Comparison of ENCODE assay signal across 28 mouse cellular contexts in the genomic region with DNA sequence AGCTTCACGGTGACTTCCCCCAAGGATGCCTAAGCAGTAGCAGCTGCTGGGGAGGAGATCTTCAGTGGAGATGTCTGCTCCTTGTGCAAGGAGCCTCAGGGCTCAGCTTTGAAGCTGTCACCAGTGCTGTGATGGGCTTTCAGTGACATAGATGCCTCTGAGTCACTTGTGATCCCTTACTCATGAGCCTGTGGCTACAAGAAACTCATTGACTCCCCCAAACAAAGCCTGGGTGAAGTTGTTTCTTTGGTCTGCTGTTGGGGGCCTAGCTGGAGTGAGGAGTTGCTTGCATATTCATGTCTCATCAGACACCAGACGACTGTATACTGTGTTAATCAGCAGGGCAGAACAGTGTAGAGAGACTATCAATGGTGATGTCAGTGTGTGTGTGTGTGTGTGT.
A peak's percentile ranks its signal among the peaks of the same experiment; 100 is the strongest.
DNase-seq lines count a peak whose midpoint lies in the region; ATAC-seq and TF ChIP-seq lines count a peak whose summit lies in the region.
"Had no signal": no experiment of that assay in that cellular context is flagged by ENCODE, and none has a peak within 500 bp of the region (broad histone marks: within the 10 kb centered on the region; RNA-seq: fewer than 3 reads in every experiment).

No protein-coding gene starts in this region.

- no peak overlapping the region for H3K4me3 ChIP-seq in hindbrain, embryonic 11.5 days (ENCODE audit: low read depth, low read length)
- no peak overlapping the region for H3K4me3 ChIP-seq in hindbrain, embryonic 12.5 days
- H3K4me3 ChIP-seq in forebrain, embryonic 13.5 days = no peak overlapping the region
- H3K4me3 ChIP-seq: heart, embryonic 15.5 days; kidney, embryonic 15.5 days; layer of hippocampus, adult 2 months; liver, embryonic 12.5 days; megakaryocyte, embryonic 14.5 days; neural tube, embryonic 15.5 days had no signal

- no peaks in the 10 kb centered on the region for H3K9me3 ChIP-seq in hindbrain, embryonic 11.5 days (ENCODE audit: control insufficient read depth, low read length)
- H3K9me3 ChIP-seq in hindbrain, embryonic 12.5 days (replicated peaks) = no peaks in the 10 kb centered on the region
- H3K9me3 ChIP-seq in forebrain, embryonic 13.5 days (replicated peaks) = no peaks in the 10 kb centered on the region
- H3K9me3 ChIP-seq: heart, embryonic 15.5 days; kidney, embryonic 15.5 days; liver, embryonic 12.5 days; neural tube, embryonic 15.5 days had no signal

- ATAC-seq in hindbrain, embryonic 11.5 days (ENCODE audit: low FRiP score) = no peak
- no peak for ATAC-seq in hindbrain, embryonic 12.5 days (ENCODE audit: low FRiP score)
- ATAC-seq in forebrain, embryonic 13.5 days = no peak
- ATAC-seq in CD4-positive, CD25-positive, alpha-beta regulatory T cell, adult 4 months = no peak
- ATAC-seq: liver, embryonic 12.5 days; liver, postnatal 0 days; lung, postnatal 0 days had no signal

- DNase-seq in embryo, embryonic 10 days (ENCODE audit: low spot score) = peak; percentile 14
- DNase-seq in embryo, embryonic 9.5 days (ENCODE audit: extremely low spot score) = no peak
- DNase-seq in hindbrain, embryonic 11.5 days (ENCODE audit: low spot score) = peak; percentile 9
- peak; percentile 37 for DNase-seq in brain, embryonic 14.5 days (ENCODE audit: low read depth)
- no peak for DNase-seq in heart, adult 9 months (ENCODE audit: low spot score in 2 of 2)
- DNase-seq: adrenal gland, adult 8-10 months; cerebellum, adult 11 months; cerebellum, adult 9-10 months; cerebellum, postnatal 36 days; kidney, adult 18-20 months; liver, postnatal 0 days; lung, postnatal 4 days; right cerebral cortex, adult 18-20 months; spleen, adult 18-20 months; thymus, adult 18-20 months; thymus, postnatal 25 days had no signal

- H3K36me3 ChIP-seq in hindbrain, embryonic 11.5 days (ENCODE audit: control insufficient read depth, insufficient read depth, low read length) = no peaks in the 10 kb centered on the region
- H3K36me3 ChIP-seq in hindbrain, embryonic 12.5 days = no peaks in the 10 kb centered on the region
- H3K36me3 ChIP-seq in forebrain, embryonic 13.5 days (ENCODE audit: poor library complexity, severe bottlenecking) = no peaks in the 10 kb centered on the region
- H3K36me3 ChIP-seq: G1E; heart, embryonic 15.5 days; kidney, embryonic 15.5 days; liver, embryonic 12.5 days; neural tube, embryonic 15.5 days had no signal

- H3K27me3 ChIP-seq in hindbrain, embryonic 11.5 days (ENCODE audit: control insufficient read depth, insufficient read depth, low read length) = no peaks in the 10 kb centered on the region
- no peaks in the 10 kb centered on the region for H3K27me3 ChIP-seq in hindbrain, embryonic 12.5 days
- peaks cover 18% of the 10 kb centered on the region for H3K27me3 ChIP-seq in forebrain, embryonic 13.5 days
- H3K27me3 ChIP-seq: heart, embryonic 15.5 days; kidney, embryonic 15.5 days; liver, embryonic 12.5 days; megakaryocyte, embryonic 14.5 days; neural tube, embryonic 15.5 days had no signal

- no peak for TF ChIP-seq POLR2A in brain, embryonic 14.5 days (IDR thresholded peaks at IDR 0.05; ENCODE audit: borderline replicate concordance, extremely low read depth, insufficient read depth, insufficient read length, poor library complexity, severe bottlenecking)

- no peak overlapping the region for H3K27ac ChIP-seq in hindbrain, embryonic 11.5 days (ENCODE audit: low read depth, low read length)
- no peak overlapping the region for H3K27ac ChIP-seq in hindbrain, embryonic 12.5 days
- H3K27ac ChIP-seq in forebrain, embryonic 13.5 days = peak overlapping the region; percentile 20
- H3K27ac ChIP-seq: heart, embryonic 15.5 days; hindbrain, embryonic 14.5 days; kidney, embryonic 15.5 days; layer of hippocampus, adult 2 months; liver, embryonic 12.5 days; neural tube, embryonic 15.5 days had no signal

- no peak overlapping the region for H3K4me2 ChIP-seq in hindbrain, embryonic 11.5 days (replicated peaks; ENCODE audit: low read depth, low read length)
- no peak overlapping the region for H3K4me2 ChIP-seq in hindbrain, embryonic 12.5 days (replicated peaks)
- no peak overlapping the region for H3K4me2 ChIP-seq in forebrain, embryonic 13.5 days
- H3K4me2 ChIP-seq: heart, embryonic 15.5 days; hindbrain, embryonic 14.5 days; kidney, embryonic 15.5 days; liver, embryonic 12.5 days; neural tube, embryonic 15.5 days had no signal

- WGBS in hindbrain, embryonic 11.5 days = 54% methylated on average over 2 of the region's 2 CpGs
- WGBS in hindbrain, embryonic 12.5 days = 43% methylated on average over 2 of the region's 2 CpGs
- WGBS in forebrain, embryonic 13.5 days = 22% methylated on average over 2 of the region's 2 CpGs

- H3K4me1 ChIP-seq in hindbrain, embryonic 11.5 days (replicated peaks; ENCODE audit: control insufficient read depth, insufficient read depth, low read length) = no peaks in the 10 kb centered on the region
- H3K4me1 ChIP-seq in hindbrain, embryonic 12.5 days = peaks cover 8% of the 10 kb centered on the region; the same call in 1 of the 2 replicates
- H3K4me1 ChIP-seq in forebrain, embryonic 13.5 days = peaks cover 22% of the 10 kb centered on the region
- H3K4me1 ChIP-seq: heart, embryonic 15.5 days; liver, embryonic 12.5 days; megakaryocyte, embryonic 14.5 days; neural tube, embryonic 15.5 days had no signal

- TF ChIP-seq CTCF in brain, embryonic 14.5 days (IDR thresholded peaks at IDR 0.05; ENCODE audit: borderline replicate concordance, extremely low read depth, insufficient read depth, insufficient read length) = no peak

- no peak overlapping the region for H3K9ac ChIP-seq in hindbrain, embryonic 11.5 days (ENCODE audit: low read depth, low read length)
- no peak overlapping the region for H3K9ac ChIP-seq in hindbrain, embryonic 12.5 days
- H3K9ac ChIP-seq in forebrain, embryonic 13.5 days = no peak overlapping the region
- H3K9ac ChIP-seq: heart, embryonic 15.5 days; hindbrain, embryonic 14.5 days; kidney, embryonic 15.5 days; liver, embryonic 12.5 days; liver, postnatal 0 days; neural tube, embryonic 15.5 days had no signal

Comparison
In these comparisons a context has a peak if more than half of its experiments do, and no peak if none do; other contexts are left out.
1. DNase-seq: peak in embryo, embryonic 10 days (single experiment), hindbrain, embryonic 11.5 days (single experiment) and brain, embryonic 14.5 days (single experiment); none in embryo, embryonic 9.5 days (single experiment) and heart, adult 9 months (0 of 2).